Mouse (Mus musculus) MEL (cell line): ENCODE data around the gene Lmntd1. TPM values are rescaled to one million over a fixed set of nuclear protein-coding genes. Genes with fewer than 3 reads are reported as not detected.

Experiments
- DNase-seq: peaks from one replicate; pipeline ENCODE4 v3.0.0; 2011; ENCODE audit warnings: low read depth, low spot score
- H3K27ac ChIP-seq: 2 replicates; pipeline ENCODE4 v1.5.1; 2012; ENCODE audit warnings: low read depth, mild to moderate bottlenecking, control low read depth, low read length, moderate library complexity; ENCODE audit not compliant: control insufficient read depth
- H3K27me3 ChIP-seq, 2 experiments: fragments of 150-350 bp in 1 of 2; sonication (generic) in 1 of 2; 2 replicates each; pipeline ENCODE4 v1.6.1; 2012; ENCODE audit warnings: low read length in 2 of 2, mild to moderate bottlenecking in 2 of 2, improper control_type of control experiment in 1 of 2, moderate library complexity in 1 of 2; ENCODE audit not compliant: insufficient read depth in 2 of 2, control insufficient read depth in 1 of 2
- H3K36me3 ChIP-seq, 2 experiments: 2 replicates each; pipeline ENCODE4 v1.6.1; 2012 to 2014; ENCODE audit warnings: low read length in 2 of 2, improper control_type of control experiment in 1 of 2, inconsistent platforms in 1 of 2, mild to moderate bottlenecking in 1 of 2; ENCODE audit not compliant: insufficient read depth in 2 of 2, control insufficient read depth in 1 of 2
- H3K4me1 ChIP-seq, 2 experiments: fragments of 150-350 bp in 1 of 2; sonication (generic) in 1 of 2; 2 replicates each; pipeline ENCODE4 v1.6.1; 2012; ENCODE audit warnings: low read length in 2 of 2, improper control_type of control experiment in 1 of 2, mild to moderate bottlenecking in 1 of 2; ENCODE audit not compliant: insufficient read depth in 2 of 2, control insufficient read depth in 1 of 2
- H3K4me3 ChIP-seq, 2 experiments: fragments of 150-350 bp in 1 of 2; sonication (generic) in 1 of 2; 2 replicates each; pipeline ENCODE4 v1.5.1; 2012; ENCODE audit warnings: low read depth in 2 of 2, low read length in 2 of 2, mild to moderate bottlenecking in 2 of 2, moderate library complexity in 2 of 2, control low read depth in 1 of 2, improper control_type of control experiment in 1 of 2; ENCODE audit not compliant: control insufficient read depth in 1 of 2, insufficient read depth in 1 of 2
- H3K79me2 ChIP-seq: 2 replicates; pipeline ENCODE4 v1.6.1; 2012; ENCODE audit warnings: mild to moderate bottlenecking, low read length, moderate library complexity; ENCODE audit not compliant: control insufficient read depth, poor library complexity, insufficient read depth
- H3K9ac ChIP-seq: 2 replicates; pipeline ENCODE4 v1.6.1; 2012; ENCODE audit warnings: low read depth, mild to moderate bottlenecking, control low read depth, low read length, moderate library complexity; ENCODE audit not compliant: control insufficient read depth, poor library complexity, severe bottlenecking
- H3K9me3 ChIP-seq: fragments of 150-350 bp; sonication (generic); replicated peaks from 2 replicates; pipeline ENCODE4 v1.6.1; 2012; ENCODE audit warnings: mild to moderate bottlenecking, low read length, improper control_type of control experiment, moderate library complexity; ENCODE audit not compliant: insufficient read depth
- BHLHE40 ChIP-seq: IDR thresholded peaks from 2 replicates; pipeline ENCODE4 v1.6.1; 2012; ENCODE audit warnings: low read depth, mild to moderate bottlenecking, inconsistent platforms, low read length, improper control_type of control experiment, borderline replicate concordance
- CHD1 ChIP-seq: IDR thresholded peaks from 2 replicates; pipeline ENCODE4 v1.6.1; 2012; ENCODE audit warnings: low read depth, mild to moderate bottlenecking, inconsistent platforms, low read length, improper control_type of control experiment
- E2F4 ChIP-seq: IDR thresholded peaks from 2 replicates; pipeline ENCODE4 v1.6.1; 2011; ENCODE audit warnings: low read depth, low read length, improper control_type of control experiment, borderline replicate concordance
- ELF1 ChIP-seq: IDR thresholded peaks from 2 replicates; pipeline ENCODE4 v1.6.1; 2014; ENCODE audit warnings: low read depth, mild to moderate bottlenecking, inconsistent platforms, low read length, improper control_type of control experiment, moderate library complexity
- HCFC1 ChIP-seq: IDR thresholded peaks from 2 replicates; pipeline ENCODE4 v1.6.1; 2012; ENCODE audit warnings: low read depth, mild to moderate bottlenecking, inconsistent platforms, low read length, improper control_type of control experiment, moderate library complexity
- MAFK ChIP-seq: IDR thresholded peaks from 2 replicates; pipeline ENCODE4 v1.6.1; 2011; ENCODE audit warnings: low read depth, mild to moderate bottlenecking, low read length, improper control_type of control experiment, borderline replicate concordance
- MAX ChIP-seq: IDR thresholded peaks from 2 replicates; pipeline ENCODE4 v1.6.1; 2011; ENCODE audit warnings: low read length, improper control_type of control experiment
- MEF2A ChIP-seq: IDR thresholded peaks from 2 replicates; pipeline ENCODE4 v1.6.1; 2014; ENCODE audit warnings: low read depth, mild to moderate bottlenecking, inconsistent platforms, low read length, improper control_type of control experiment; ENCODE audit not compliant: poor library complexity, insufficient replicate concordance, severe bottlenecking; ENCODE audit errors: extremely low read depth
- MXI1 ChIP-seq: IDR thresholded peaks from 2 replicates; pipeline ENCODE4 v1.6.1; 2011; ENCODE audit warnings: mild to moderate bottlenecking, low read depth, low read length, improper control_type of control experiment
- NELFE ChIP-seq: IDR thresholded peaks from 2 replicates; pipeline ENCODE4 v1.6.1; 2011; ENCODE audit warnings: low read depth, low read length, improper control_type of control experiment
- NRF1 ChIP-seq: IDR thresholded peaks from 2 replicates; pipeline ENCODE4 v1.6.1; 2014; ENCODE audit warnings: low read depth, mild to moderate bottlenecking, inconsistent platforms, low read length, improper control_type of control experiment, moderate library complexity; ENCODE audit not compliant: poor library complexity, insufficient read depth, severe bottlenecking
- POLR2A ChIP-seq, 2 experiments: IDR thresholded peaks; 2 replicates each; pipeline ENCODE4 v1.6.1; 2011 to 2012; ENCODE audit warnings: low read length in 2 of 2, mild to moderate bottlenecking in 2 of 2, control low read depth in 1 of 2, improper control_type of control experiment in 1 of 2, low read depth in 1 of 2, moderate library complexity in 1 of 2; ENCODE audit not compliant: control insufficient read depth in 1 of 2, insufficient read depth in 1 of 2, poor library complexity in 1 of 2
- POLR2AphosphoS2 ChIP-seq: IDR thresholded peaks from 2 replicates; pipeline ENCODE4 v1.6.1; 2011; ENCODE audit warnings: low read length, improper control_type of control experiment
- POLR2AphosphoS5 ChIP-seq: IDR thresholded peaks from 2 replicates; pipeline ENCODE4 v1.6.1; 2012; ENCODE audit warnings: low read depth, borderline replicate concordance, mild to moderate bottlenecking, inconsistent platforms, low read length, moderate library complexity, mixed read lengths
- SMC3 ChIP-seq: IDR thresholded peaks from 2 replicates; pipeline ENCODE4 v1.6.1; 2011; ENCODE audit warnings: low read depth, low read length, improper control_type of control experiment
- TAL1 ChIP-seq: IDR thresholded peaks from 2 replicates; pipeline ENCODE4 v1.6.1; 2012; ENCODE audit warnings: mild to moderate bottlenecking, inconsistent platforms, low read length, moderate library complexity, mixed read lengths
- TCF12 ChIP-seq: IDR thresholded peaks from 2 replicates; pipeline ENCODE4 v1.6.1; 2014; ENCODE audit warnings: low read depth, mild to moderate bottlenecking, inconsistent platforms, low read length, improper control_type of control experiment, moderate library complexity
- UBTF ChIP-seq: IDR thresholded peaks from 2 replicates; pipeline ENCODE4 v1.6.1; 2012; ENCODE audit warnings: low read depth, mild to moderate bottlenecking, inconsistent platforms, low read length, improper control_type of control experiment, moderate library complexity, borderline replicate concordance; ENCODE audit not compliant: insufficient read depth
- USF1 ChIP-seq: IDR thresholded peaks from 2 replicates; pipeline ENCODE4 v1.6.1; 2014; ENCODE audit warnings: low read depth, mild to moderate bottlenecking, inconsistent platforms, low read length, improper control_type of control experiment, moderate library complexity
- ZKSCAN1 ChIP-seq: IDR thresholded peaks from 2 replicates; pipeline ENCODE4 v1.6.1; 2012; ENCODE audit warnings: low read depth, mild to moderate bottlenecking, inconsistent platforms, low read length, improper control_type of control experiment, moderate library complexity
- polyA plus RNA-seq, 2 experiments: library from polyadenylated mRNA; stranded (reverse) in 1 of 2; unstranded in 1 of 2; fragments of >175 nt in 1 of 2; fragments of >200 nt in 1 of 2; gene quantifications; 2 replicates each; pipeline versions ENCODE4 v1.2.1 to v1.2.4; 2012; ENCODE audit warnings: low replicate concordance in 2 of 2, low read depth in 1 of 2; ENCODE audit not compliant: insufficient read length in 2 of 2, insufficient read depth in 1 of 2, missing spikeins in 1 of 2
- total RNA-seq: library from RNA; depleted of rRNA; stranded (reverse); fragments of 300-350 nt; gene quantifications from 2 replicates; pipeline ENCODE4 v1.2.3, GENCODE M21; 2012

The Lmntd1 gene
- total and polyA plus RNA-seq, 3 experiments = not detected

DNA sequence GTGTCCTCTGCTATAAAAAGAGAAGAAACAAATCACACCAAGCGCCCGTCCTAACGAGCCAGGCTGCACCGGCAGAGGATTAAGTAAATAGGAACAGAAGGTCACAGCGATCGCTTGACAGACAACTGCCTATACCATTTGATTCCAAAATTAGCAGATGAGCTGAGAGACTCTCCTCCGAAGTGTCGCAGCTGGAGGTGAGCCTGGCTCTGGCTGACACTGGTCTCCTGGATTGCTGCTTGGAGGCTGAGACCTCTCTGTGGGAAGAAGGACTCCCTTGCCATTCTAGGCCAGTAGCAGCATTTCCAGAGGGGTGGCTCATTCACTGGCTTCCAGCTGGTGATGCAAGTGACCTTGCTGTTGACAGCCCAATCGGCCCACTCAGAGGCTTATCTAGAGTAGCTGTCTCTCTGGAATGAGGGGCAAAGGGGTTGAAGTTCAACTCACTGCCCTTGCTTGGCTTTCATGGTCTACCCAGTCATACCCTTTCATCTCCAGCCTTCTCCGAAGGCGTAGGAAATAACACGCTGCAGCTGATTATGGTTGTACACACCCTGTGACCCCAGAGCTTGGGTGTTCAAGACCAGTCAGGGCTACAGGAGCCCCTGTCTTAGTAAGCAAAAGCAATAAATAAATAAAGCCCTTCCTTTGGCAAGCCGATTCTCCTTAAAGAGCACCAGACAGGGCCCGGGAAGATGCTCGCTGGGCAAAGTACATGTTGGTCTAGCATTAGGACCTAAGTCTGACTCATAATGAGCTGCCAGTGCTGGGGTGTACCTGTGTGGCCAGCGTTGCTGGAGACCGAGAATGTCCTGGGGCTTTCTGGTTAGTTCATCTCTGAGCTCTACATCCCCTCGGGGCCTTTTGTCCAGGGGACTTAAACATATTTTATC, 278.0 kb downstream of the Lmntd1 start:
- Histone ChIP-seq H3K9me3 (no peaks in the 10 kb centered on the region), H3K27me3 (no peaks in the 10 kb centered on the region; a peak in 1 of 4 replicates), H3K4me3 (no peak overlapping the region), H3K36me3 (no peaks in the 10 kb centered on the region; a peak in 1 of 4 replicates), H3K79me2 (no peaks in the 10 kb centered on the region), H3K27ac (no peak overlapping the region), H3K4me1 (no peaks in the 10 kb centered on the region; a peak in 1 of 4 replicates), H3K9ac (no peak overlapping the region)
- TF ChIP-seq TAL1 (no peak), ZKSCAN1 (no peak), HCFC1 (no peak), POLR2AphosphoS2 (no peak), UBTF (no peak), NELFE (no peak)
- DNase-seq = no peak

DNA sequence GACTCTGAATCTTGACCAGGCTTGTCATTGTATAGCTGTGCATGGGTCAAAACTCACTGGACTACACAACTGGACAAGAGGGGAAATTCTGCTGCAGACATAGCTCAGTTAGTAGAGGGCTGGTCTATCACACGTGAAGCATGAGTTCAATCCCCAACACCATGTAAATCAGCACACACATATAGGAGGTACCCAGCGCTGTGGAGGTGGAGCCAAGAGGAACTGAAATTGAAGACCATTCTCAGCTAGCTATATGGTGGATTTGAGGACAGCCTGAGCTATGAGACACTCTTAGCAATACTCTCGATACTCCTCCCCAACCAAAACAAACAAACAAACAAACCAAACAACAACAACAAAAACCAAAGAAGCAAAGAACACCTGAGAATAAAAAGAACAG, 279.9 kb downstream of the Lmntd1 start:
- Histone ChIP-seq H3K4me3 (no peak overlapping the region), H3K36me3 (peaks cover 0 to 3% of the 10 kb centered on the region in 2 experiments; a peak in 2 of 4 replicates)
- TF ChIP-seq CHD1 = no peak
- TF ChIP-seq USF1 = no peak
- no peak for TF ChIP-seq MAX
- TF ChIP-seq POLR2A (IDR thresholded peaks at IDR 0.05; ENCODE audit: control insufficient read depth in 1 of 2, insufficient read depth in 1 of 2, low read depth in 1 of 2, low read length in 2 of 2, poor library complexity in 1 of 2) = no peak
- TF ChIP-seq BHLHE40 = no peak
- no peak for TF ChIP-seq MAFK
- no peak for TF ChIP-seq ELF1
- TF ChIP-seq NRF1 = no peak
- no peak for TF ChIP-seq MEF2A
- TF ChIP-seq POLR2AphosphoS5 = no peak
- no peak for TF ChIP-seq TCF12
- no peak for TF ChIP-seq SMC3
- no peak for TF ChIP-seq E2F4
- no peak for TF ChIP-seq MXI1
- TF ChIP-seq, all 39 proteins: peak for 0
- no peak overlapping the region for H3K27ac ChIP-seq
- H3K4me1 ChIP-seq = peaks cover 0 to 2% of the 10 kb centered on the region in 2 experiments; a peak in 2 of 4 replicates
- no peaks in the 10 kb centered on the region for H3K9me3 ChIP-seq
- no peaks in the 10 kb centered on the region for H3K79me2 ChIP-seq
- H3K27me3 ChIP-seq = no peaks in the 10 kb centered on the region; a peak in 1 of 4 replicates
- no peak overlapping the region for H3K9ac ChIP-seq
- no peak for DNase-seq
